Mouse (Mus musculus): ENCODE data around the gene Slc12a6. TPM values are rescaled to one million over a fixed set of nuclear protein-coding genes. Genes with fewer than 3 reads are reported as not detected.
"Not testable (repeated sequence)": the region's sequence is repeated elsewhere in the genome, so short reads cannot be mapped to it uniquely, and the experiment has no call there.

Gene Slc12a6
- total RNA-seq, 2 experiments from 2014 or later = 32.1 to 36.1 TPM

- no peak for DNase-seq
Observed at GRCm38 (mm10) chr2:112262779-112263295, 2.8 kb upstream of the Slc12a6 start.

DNA sequence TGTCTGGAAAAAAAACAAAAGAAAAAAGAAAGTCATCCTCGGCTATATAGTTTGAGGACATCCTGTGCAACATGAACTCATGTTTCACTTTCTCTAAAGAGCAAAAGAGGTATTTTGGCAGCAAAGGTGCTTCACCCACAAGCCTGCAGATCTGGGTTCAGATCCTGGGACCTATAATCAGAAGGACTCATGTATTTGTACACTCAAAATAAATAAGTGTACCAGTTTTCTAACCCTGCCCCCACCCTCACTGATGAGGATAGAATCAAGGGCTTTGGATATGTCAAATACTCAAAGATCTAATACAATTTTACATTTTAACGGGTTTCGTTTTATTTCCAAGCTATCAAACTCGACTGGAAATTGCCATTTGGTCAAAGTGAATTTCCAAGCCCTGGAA lies 1.3 kb upstream of the Slc12a6 start:
- no peak for DNase-seq

DNA sequence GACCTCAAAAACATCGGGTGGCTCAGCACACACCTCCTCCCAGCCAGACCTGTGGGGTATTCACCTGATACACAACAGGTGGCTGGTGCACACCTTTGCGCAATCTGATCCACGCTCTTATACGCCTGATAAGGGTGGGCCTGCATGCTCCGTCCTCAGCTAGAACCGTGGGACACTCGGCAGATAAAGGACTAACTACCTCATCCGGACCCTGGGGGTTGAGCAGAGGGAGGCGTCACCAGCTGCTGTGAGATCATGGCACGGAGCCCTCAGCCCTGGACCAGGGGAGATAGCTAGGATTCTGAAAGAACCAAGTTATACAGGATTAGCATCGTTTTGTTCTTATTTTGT lies 592 bp downstream of the Slc12a6 start, which contains the start of gene Gm21985:
Gene Gm21985 (plus strand): TSS at position 73 of the 351 bp plus-strand sequence.
- DNase-seq = peak; percentile 68 to 80

- peak; percentile 15 to 16 for DNase-seq
Observed at GRCm38 (mm10) chr2:112266780-112267179, 1.2 kb downstream of the Slc12a6 start.

- DNase-seq = no peak
Observed at GRCm38 (mm10) chr2:112267547-112268269, 2.1 kb downstream of the Slc12a6 start.

DNA sequence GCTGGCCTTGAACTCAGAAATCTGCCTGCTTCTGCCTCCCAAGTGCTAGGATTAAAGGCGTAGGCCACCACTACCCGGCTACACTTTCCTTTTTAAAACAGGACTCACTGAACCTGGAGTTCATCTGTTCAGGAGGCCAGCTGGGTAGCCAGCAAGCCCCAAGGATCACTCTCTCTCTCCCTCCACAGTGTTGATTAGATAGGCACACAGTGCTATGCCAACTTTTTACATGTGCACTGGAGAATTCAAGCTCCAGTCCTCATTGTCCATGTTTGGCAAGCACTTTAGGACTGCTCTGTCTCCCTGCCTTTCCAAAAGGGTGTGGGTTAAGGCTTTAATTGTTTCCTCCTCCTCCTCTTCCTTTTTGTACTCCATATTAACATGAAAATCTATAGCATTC lies 4.4 kb downstream of the Slc12a6 start:
- DNase-seq = no peak

DNA sequence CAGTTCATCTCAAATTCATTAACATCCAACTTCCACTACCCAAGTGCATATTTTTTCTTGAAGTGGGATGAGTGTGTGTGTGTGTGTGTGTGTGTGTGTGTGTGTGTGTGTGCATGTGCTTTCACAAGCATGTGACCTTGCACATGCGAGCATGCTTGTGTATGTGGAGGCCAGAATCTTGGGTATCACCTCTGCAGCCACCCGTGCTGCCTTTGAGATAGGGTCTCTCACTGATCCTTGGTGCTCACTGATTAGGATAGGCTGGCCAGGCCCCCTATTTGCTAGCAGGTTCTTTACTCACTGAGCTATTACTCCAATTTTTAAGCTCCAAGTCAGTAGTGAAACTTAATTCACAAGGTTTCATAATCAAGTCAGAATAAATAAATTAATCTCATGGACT lies 7.3 kb downstream of the Slc12a6 start:
- DNase-seq = no peak

DNA sequence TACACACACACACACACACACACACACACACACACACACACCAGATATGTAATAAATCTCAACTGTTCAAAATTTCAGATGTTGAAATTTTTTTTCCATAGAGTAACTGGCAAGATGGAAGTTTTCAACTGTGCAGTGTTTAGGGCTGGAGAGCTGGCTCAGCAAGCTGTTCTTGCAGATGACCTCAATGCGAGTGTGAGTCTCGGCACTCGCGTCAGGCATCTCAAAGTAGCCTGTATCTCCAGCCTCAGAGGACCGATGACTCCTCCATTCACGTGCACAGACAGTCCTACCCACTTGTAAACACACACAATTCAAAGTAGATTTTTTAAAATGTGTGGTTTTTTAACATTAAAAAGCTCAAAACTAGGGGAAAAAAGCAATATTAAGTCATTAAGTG lies 7.8 kb downstream of the Slc12a6 start:
- no peak for DNase-seq

- no peak for DNase-seq
Observed at GRCm38 (mm10) chr2:112276870-112277269, 11.2 kb downstream of the Slc12a6 start.

DNA sequence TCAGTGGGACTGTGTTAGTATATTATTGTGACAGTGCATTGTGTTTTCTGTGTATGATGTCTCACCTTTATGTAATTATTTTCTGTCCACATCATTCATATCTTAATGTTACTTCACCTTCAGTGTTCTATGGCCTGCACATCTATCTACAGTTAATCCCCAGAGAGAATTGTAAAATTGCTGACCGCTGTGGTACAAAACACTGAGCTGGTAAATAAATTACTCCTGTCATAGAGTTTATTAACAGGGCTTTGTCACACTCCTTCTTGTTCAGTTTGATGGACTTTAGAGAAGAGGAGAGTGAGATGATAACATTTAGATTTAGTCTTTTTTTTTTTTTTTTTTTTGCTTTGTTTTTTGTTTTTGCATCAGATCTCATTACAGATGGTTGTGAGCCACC lies 17.2 kb downstream of the Slc12a6 start:
- DNase-seq = no peak

DNA sequence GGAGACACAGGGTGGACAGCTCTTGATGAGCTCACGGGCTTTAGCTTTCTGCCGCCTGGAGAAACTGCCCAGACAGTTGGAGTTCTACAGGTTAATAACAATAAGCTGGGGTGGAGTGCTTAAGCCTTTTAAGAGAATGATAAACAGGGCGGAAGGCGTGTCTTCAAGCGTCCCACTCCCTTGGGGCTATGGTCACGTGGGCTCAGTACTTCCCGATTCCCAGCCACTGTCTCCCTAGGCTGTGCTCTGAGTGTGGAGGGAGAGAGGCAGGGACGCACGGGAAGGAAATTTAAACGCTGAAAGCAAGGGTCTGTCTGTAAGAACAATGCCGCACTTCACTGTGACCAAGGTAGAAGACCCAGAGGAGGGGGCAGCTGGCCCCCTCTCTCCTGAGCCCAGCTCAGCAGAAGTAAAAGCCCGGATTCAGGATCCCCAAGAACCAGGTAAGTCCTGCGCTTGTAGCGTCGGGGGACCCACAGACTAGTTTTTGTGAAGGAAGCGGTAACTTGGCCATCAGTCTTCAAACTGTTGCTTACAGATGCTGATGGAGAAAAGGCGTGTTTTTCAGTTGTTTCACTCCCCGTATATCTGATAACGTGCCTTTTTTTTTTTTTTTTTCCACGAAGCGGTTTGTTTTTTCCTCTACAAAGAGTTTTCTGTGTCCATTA lies 18.9 kb downstream of the Slc12a6 start:
- DNase-seq = peak; percentile 74 to 76

DNA sequence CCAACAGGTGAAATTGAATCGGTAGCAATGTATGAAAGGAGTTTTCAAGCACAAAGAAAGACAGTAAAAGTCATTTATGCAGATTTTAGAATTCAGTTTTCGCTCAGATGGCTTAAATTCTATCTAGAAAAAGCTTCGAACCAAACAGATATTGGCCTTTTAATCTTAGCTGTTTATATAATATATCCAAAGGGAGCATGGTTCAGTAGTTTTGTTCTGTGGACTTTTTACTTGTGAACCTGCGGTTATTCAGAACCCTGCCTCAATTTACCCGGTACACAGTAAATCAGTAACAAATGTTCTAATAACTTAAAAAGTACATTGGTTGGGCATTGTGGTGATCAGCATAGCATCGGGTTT lies 19.4 kb downstream of the Slc12a6 start:
- no peak for DNase-seq

- DNase-seq = not testable (repeated sequence)
Observed at GRCm38 (mm10) chr2:112286062-112286461, 20.4 kb downstream of the Slc12a6 start.

DNA sequence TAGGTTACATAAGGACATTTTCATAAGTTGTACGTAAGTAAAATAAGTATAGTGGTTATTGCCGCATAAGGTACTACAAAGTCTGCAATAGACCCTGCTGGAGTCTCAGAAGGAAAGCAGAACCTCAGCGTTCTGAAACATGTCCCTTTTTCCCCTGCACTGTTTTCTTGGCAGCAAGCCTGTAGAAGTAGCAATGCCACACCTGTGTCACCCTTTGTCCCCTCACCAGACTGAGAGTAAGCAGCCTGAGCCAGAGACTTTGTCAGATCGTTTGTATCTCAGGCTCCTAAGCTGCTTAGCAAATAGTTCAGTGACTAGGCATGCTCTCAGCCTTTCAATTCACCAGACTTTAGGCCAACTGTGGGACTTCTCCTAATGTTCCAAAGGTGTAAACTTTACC lies 21.4 kb downstream of the Slc12a6 start:
- no peak for DNase-seq

DNA sequence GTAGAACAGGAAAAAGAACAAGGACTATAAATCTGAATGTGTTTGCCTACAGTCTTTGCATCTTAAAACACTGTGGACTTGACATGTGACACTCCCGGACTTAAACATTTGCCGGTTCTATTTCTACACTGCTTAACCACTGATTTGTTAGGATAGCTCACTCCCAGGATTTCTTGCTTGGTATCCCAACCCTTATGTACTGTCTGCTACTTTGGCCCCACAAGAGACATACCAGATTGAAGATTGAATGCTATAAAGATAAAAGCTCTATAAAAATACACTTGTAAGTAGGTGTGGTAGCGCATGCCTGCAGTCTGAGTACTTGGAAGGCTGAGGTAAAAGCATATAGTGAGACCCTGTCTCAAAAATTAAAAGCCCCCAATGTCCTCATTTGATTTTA lies 23.9 kb downstream of the Slc12a6 start:
- DNase-seq = no peak

GRCm38 (mm10) chr2:112292823-112293222 lies 27.2 kb downstream of the Slc12a6 start:
- DNase-seq = no peak

DNA sequence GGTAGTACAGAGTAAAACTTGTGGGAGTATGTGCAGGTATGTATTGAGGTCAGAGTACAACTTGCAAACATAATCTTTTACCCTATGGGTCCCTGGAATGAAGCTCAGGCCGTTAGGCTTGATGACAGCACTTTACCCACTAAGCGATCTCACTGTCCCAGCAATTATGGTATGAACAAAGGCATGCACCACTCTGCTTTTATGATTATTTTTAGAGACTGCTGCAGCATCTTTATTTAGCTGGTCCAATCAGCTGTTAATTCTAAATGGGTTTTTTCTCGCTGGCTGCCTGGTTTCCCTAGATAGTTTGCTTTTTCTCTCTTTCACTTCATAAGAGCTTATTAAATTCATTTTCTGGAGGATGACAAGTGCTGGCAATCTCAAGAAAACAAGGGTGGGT lies 30.6 kb downstream of the Slc12a6 start:
- DNase-seq = no peak

DNA sequence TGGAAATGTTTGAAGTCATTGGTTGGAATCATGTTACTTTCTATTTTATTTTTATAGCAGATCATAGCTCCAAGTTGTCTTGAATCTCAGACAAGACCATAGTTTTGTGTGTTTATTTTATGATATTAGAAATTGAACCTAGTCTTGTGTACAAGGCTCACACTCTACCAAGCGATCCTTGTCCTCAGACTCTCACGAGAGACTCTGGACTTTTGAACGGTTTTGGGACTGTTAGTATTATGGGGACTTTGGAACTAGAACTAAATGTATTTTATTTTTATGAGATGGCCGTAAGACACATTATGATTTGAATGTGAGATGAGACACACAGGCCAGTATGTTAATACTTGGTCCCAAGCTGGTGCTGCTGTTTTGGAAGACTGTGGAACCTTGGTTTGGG lies 32.6 kb downstream of the Slc12a6 start:
- DNase-seq = no peak

DNA sequence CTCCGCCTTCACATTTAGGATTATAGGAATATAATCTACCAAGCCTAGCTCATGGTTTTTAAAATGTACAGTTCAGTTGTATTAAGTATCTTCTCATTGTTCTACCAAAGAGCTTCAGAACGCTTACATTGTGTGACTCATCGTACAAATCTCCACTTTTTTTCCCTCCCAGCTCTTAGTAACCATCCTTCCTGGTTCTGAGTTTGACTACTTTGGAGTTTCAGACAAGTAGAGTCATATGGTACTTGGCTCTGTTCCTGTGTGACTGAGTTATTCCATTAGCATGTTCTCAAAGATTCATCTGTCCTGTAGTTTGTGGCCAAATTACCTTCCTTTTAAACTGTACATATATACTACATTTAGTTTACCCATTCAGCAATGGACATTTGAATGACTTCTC lies 43.0 kb downstream of the Slc12a6 start:
- no peak for DNase-seq

- DNase-seq = peak; percentile 3 to 6
Observed at GRCm38 (mm10) chr2:112309161-112309600, 43.6 kb downstream of the Slc12a6 start.

DNA sequence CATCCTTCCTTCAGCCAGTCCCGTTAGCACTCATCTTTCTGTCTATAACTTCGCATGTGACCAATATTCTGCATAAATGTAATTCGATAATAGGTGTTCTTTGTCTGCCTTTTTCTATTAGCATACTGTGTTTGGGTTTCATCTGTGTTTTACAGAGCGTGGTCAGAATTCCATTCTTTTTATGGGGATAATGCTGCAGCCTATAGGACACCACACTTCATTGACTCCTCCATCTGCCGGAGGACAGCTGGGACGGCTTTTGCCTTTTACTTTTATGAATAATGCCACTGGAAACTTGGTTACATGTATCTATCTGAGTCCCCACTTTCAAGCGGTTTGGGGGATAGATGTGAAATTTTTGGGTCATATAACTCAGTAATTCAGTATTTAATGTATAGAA lies 50.0 kb downstream of the Slc12a6 start:
- no peak for DNase-seq

GRCm38 (mm10) chr2:112318227-112318626 lies 52.6 kb downstream of the Slc12a6 start:
- DNase-seq = no peak

- DNase-seq = peak; percentile 59 to 63
Observed at GRCm38 (mm10) chr2:112318905-112319304, 53.3 kb downstream of the Slc12a6 start.
